Mouse (Mus musculus) testis, postnatal 14 days (tissue): ENCODE data around the gene Wdr1.
"Not testable (repeated sequence)": the region's sequence is repeated elsewhere in the genome, so short reads cannot be mapped to it uniquely, and the experiment has no call there.

ENCODE experiments used
- DNase-seq: peaks from one replicate; pipeline ENCODE4 v3.0.0; 2021; ENCODE audit warnings: low spot score

Gene Wdr1

DNA sequence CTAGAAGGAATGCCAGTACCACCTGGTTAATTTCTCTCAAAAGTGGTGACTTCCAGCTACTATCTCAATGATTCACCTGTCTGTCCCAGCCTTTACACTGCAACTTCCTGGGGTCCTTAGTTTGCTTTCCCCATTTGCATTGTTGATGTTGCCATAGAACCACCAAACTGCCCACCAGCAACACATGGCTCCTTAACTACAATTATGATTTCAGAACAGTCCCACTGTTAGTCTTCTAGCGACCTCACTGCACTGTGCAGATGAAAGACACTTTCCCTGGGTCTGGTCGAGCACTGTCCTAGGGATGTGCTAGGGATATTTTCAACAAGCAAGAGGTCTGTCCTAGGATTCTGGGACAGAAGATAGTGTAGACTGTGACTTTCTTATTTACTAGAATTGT lies at the start of gene Wdr1:
Gene Wdr1 (minus strand): TSS at position 101 of the 400 bp plus-strand sequence.
- DNase-seq: no peak

GRCm38 (mm10) chr5:38611118-38611517 lies 48.1 kb upstream of the Wdr1 start:
- no peak for DNase-seq

DNA sequence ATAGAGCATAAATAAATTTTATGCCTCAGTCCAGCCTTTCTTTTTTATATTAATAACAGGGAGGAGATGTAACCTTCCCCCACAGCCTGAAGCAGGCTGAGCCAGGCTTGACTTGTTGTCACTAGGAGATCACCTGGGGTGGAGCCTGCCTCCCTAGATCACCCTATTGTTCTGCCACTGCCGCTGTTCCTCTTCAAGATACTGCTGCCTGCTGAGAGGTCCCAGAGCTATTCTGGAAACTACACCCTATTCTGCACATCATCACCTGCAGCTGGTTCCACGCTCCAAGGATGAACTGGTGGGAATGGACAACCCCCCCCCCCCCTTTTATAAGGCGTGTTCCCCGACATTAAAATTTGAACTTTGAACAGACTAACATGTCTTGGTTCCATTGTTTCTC lies 45.2 kb upstream of the Wdr1 start:
- not testable (repeated sequence) for DNase-seq

- no peak for DNase-seq
Observed at GRCm38 (mm10) chr5:38598647-38599304, 35.8 kb upstream of the Wdr1 start.

GRCm38 (mm10) chr5:38588924-38589323 lies 25.9 kb upstream of the Wdr1 start:
- DNase-seq: no peak

DNA sequence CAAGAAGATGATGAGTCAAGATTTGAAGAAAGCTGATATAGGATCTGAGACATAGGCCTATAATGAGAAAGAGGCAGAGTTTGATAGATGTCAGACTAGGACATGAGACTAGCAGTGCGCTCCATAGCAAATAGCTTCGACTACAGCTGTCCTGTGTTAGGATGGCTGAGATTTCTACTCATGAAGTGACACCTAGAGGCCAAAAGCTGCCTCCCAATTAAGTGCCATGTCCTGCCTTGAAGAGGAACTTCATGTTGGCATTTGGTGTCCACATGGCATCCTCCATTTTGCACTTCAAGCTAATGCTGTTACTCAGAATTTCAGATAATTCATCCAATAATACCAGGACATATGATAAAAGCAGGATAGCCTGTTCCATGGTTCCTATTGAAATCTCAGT lies 22.4 kb upstream of the Wdr1 start:
- DNase-seq: no peak

- no peak for DNase-seq
Observed at GRCm38 (mm10) chr5:38583026-38583425, 20.0 kb upstream of the Wdr1 start.

DNA sequence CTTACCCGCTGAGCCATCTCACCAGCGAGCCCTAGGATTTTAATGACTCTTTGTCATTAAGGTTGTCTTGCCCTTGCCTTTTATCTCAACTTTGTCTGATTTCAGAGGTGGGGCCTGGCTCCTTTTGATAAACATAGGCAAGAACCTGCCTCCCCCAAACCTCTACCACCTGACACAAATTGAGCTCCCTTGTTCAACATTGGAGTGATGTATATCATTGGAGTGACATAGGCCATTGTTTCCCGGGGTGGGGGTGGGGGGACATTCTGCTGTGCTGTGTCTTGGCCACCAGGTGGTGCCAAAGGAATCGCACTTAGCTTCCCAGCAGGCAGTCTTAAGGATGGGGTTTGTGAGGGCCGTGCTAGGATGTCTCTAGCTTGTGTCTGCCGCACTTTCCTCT lies 17.7 kb upstream of the Wdr1 start:
- no peak for DNase-seq

DNA sequence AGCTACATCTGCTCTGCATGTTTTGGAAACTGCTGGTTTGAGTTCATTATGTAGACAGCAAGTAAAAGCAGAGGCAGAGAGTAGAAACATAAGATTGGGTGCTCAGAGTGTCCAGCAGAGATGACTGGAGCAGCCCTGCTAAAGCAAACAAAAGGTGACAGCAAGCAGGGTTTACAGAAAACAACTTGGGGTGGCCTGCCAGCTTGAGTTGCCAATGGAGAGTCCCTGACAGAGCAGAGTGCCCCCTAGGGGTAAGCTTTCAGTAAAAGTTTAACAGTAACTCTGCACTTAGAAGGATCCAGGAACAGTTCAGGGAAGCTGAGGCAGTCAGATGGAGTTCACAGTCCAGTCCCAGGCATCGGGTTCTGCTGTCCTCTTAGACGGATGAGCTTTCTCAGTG lies 7.9 kb upstream of the Wdr1 start:
- DNase-seq: no peak

- no peak for DNase-seq
Observed at GRCm38 (mm10) chr5:38568652-38569051, 5.6 kb upstream of the Wdr1 start.

DNA sequence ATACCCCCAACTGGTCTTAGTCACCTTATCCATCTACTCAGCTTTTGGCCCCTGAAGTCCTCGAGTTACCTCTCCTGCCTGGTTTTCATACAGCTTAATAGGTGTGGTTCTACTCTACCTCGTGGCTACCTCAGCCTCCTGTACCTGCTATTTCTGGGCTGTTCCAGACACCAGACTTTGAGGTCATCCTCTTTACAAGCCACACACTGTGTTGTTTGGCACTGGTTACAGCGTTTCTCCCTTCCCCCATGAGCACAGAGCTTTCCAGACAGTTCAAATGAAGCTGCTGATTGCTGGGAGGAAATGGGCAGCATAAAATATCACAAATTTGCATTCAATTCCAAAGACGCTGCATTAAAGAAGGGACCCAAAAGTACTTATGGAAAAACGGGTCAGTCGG lies 1.8 kb upstream of the Wdr1 start:
- DNase-seq: no peak

GRCm38 (mm10) chr5:38561426-38562024 lies 1.5 kb downstream of the Wdr1 start:
- peak; percentile 96 for DNase-seq

DNA sequence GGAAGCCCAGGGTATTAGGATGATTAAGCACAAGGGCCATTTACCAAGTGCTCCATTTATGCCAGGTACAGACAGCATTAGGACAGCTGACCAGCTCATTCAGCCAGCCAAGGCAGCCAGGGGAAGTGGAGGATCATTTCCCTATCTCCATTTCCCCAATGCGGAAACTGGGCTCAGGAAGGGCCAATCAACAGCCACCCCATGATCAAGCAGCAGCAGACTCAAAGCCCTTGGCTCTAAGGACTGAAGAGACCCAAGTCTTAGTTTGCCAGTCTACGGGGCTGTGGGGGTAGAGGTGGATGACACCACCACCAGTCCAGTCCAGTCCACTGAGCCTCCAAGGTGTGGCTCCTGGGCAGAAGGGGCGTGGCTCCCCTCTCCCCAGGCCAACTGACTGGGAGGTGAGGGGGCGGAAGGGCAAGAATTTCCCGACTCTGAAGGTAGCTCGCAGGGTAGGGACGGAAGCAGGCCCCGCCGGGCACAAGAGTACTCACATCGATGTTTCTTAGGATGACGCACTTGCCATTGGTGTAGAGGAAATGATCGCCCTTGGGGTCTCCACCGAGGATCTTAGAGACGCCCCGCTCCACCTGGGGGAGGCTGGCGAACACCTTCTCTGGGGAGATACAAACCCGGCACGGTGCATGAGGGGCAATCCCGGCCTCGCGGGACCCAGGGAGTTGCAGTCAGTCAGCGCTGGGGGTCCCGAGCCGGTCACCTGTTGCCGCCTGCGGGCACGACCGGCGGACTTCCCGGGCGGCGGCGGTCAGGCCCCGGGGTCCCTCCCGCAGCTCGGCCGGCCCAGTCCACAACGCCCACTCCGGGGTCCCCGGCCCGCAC lies 2.2 kb downstream of the Wdr1 start:
- DNase-seq: peak; percentile 57

GRCm38 (mm10) chr5:38558831-38559230 lies 4.2 kb downstream of the Wdr1 start:
- no peak for DNase-seq

- DNase-seq: no peak
Observed at GRCm38 (mm10) chr5:38557811-38558210, 5.2 kb downstream of the Wdr1 start.

GRCm38 (mm10) chr5:38556406-38556805 lies 6.6 kb downstream of the Wdr1 start:
- no peak for DNase-seq

GRCm38 (mm10) chr5:38553953-38554352 lies 9.1 kb downstream of the Wdr1 start:
- no peak for DNase-seq

GRCm38 (mm10) chr5:38553491-38553890 lies 9.5 kb downstream of the Wdr1 start:
- no peak for DNase-seq

DNA sequence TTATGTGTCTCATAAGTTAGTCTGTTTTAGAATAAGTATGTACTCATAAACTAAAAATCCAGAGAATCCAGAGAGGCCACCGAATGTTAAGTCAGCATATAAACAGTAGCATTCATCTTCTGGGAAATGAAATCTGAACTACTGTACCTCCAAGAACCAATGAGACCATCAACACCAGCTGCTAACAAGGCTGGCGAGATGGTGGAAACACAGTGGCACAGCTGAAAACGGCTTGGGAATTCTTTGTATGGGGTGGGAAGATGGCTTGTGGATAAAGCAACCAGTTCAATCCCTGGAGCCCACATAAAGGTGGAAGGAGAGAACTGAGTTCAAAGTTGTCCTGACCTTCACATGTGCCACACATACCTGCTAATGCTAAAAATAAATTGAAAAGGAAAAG lies 10.4 kb downstream of the Wdr1 start:
- no peak for DNase-seq

DNA sequence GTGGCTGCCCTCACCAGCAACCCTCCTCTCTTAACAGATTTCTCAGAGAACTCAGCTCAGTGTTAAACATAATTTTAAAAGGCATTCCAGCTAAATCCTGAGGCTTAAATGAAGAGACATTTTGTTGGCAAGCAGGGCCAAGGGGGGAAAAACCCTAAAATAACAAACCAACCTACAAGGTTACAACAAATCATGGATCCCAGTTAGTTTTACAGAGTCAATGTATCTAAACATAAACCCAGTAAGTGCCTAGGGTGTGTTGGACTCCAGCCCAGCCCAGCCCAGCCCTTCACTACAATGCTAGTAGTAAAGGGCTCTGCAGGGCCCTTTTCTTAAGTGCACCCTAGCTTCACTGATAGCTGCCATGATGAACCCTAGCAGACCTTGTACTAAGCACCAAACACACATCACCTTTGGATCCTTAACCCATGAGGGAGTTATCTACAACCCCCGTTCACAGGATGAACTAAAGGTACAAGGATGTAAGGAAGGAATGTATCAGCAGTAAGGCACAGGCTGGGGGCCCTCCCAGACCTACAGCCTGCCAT lies 12.7 kb downstream of the Wdr1 start:
- DNase-seq: no peak

GRCm38 (mm10) chr5:38549461-38549909 lies 13.5 kb downstream of the Wdr1 start:
- no peak for DNase-seq

- DNase-seq: no peak
Observed at GRCm38 (mm10) chr5:38547375-38547774, 15.6 kb downstream of the Wdr1 start.
